ENCODE assay signal across 34 mouse cellular contexts in the genomic region with DNA sequence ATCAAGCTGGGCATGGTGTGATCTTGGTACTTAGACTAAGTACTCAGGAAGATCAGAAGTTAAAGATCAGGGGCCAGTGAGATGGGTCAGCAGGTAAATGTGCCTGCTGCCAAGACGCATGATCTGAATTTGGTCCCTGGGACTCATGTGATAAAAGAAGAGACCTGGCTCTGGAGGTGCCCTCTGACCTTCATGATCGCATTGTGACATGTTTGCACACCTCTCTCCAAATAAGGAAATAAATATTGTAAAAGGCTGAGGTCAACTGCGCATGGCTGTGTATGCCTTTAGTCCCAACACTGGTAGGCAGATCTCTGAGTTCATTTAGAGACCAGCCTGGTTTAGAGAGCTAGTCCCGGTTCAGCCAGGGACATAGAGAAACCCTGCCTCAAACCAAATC. TPM values are rescaled to one million over a fixed set of nuclear protein-coding genes. Genes with fewer than 3 reads are reported as not detected.
"Had no signal": no experiment of that assay in that cellular context is flagged by ENCODE, and none has a peak within 500 bp of the region (broad histone marks: within the 10 kb centered on the region; RNA-seq: fewer than 3 reads in every experiment).

No protein-coding gene starts in this region.

- ATAC-seq: liver, embryonic 12.5 days; lung, postnatal 0 days; midbrain, embryonic 13.5 days; midbrain, embryonic 15.5 days; midbrain, embryonic 16.5 days had no signal

- H3K9me3 ChIP-seq: limb, embryonic 10.5 days; limb, embryonic 12.5 days; limb, embryonic 13.5 days; limb, embryonic 15.5 days; liver, embryonic 12.5 days; liver, embryonic 13.5 days; liver, embryonic 15.5 days; lung, embryonic 15.5 days; megakaryocyte, embryonic 14.5 days; midbrain, embryonic 10.5 days; midbrain, embryonic 12.5 days; midbrain, embryonic 13.5 days; midbrain, embryonic 15.5 days; neural tube, embryonic 12.5 days had no signal

- H3K4me1 ChIP-seq: liver, embryonic 12.5 days; liver, embryonic 13.5 days; liver, embryonic 15.5 days; midbrain, embryonic 12.5 days; midbrain, embryonic 15.5 days; neural tube, embryonic 12.5 days had no signal

- H3K27ac ChIP-seq: left cerebral cortex, adult 2 months; limb, embryonic 10.5 days; limb, embryonic 12.5 days; limb, embryonic 13.5 days; limb, embryonic 15.5 days; liver, embryonic 12.5 days; liver, embryonic 13.5 days; liver, embryonic 14.5 days; liver, embryonic 15.5 days; lung, embryonic 15.5 days; macrophage; midbrain, embryonic 10.5 days; midbrain, embryonic 12.5 days; midbrain, embryonic 13.5 days; midbrain, embryonic 15.5 days; neural tube, embryonic 12.5 days had no signal

- H3K36me3 ChIP-seq: limb, embryonic 10.5 days; limb, embryonic 12.5 days; limb, embryonic 13.5 days; limb, embryonic 15.5 days; liver, embryonic 12.5 days; liver, embryonic 13.5 days; liver, embryonic 15.5 days; lung, embryonic 15.5 days; midbrain, embryonic 10.5 days; midbrain, embryonic 12.5 days; midbrain, embryonic 13.5 days; midbrain, embryonic 15.5 days; neural tube, embryonic 12.5 days had no signal

- H3K27me3 ChIP-seq: limb, embryonic 12.5 days; limb, embryonic 13.5 days; limb, embryonic 15.5 days; liver, embryonic 12.5 days; liver, embryonic 13.5 days; liver, embryonic 15.5 days; lung, embryonic 15.5 days; midbrain, embryonic 12.5 days; midbrain, embryonic 15.5 days; neural tube, embryonic 12.5 days had no signal

- DNase-seq: left cerebral cortex, postnatal 4 days; liver, embryonic 13.5 days; lung, adult 18-20 months; lung, adult 2 months; lung, embryonic 14.5 days; lung, postnatal 10 days; lung, postnatal 14 days; lung, postnatal 36 days; lung, postnatal 4 days; midbrain, embryonic 14.5 days had no signal

- H3K4me2 ChIP-seq: limb, embryonic 12.5 days; limb, embryonic 13.5 days; limb, embryonic 15.5 days; liver, embryonic 12.5 days; liver, embryonic 13.5 days; liver, embryonic 15.5 days; lung, embryonic 14.5 days; lung, embryonic 15.5 days; midbrain, embryonic 11.5 days; midbrain, embryonic 12.5 days; midbrain, embryonic 13.5 days; midbrain, embryonic 15.5 days; neural tube, embryonic 12.5 days had no signal

- H3K9ac ChIP-seq: limb, embryonic 12.5 days; limb, embryonic 13.5 days; limb, embryonic 15.5 days; liver, embryonic 12.5 days; liver, embryonic 13.5 days; liver, embryonic 14.5 days; liver, embryonic 15.5 days; lung, embryonic 14.5 days; lung, embryonic 15.5 days; midbrain, embryonic 12.5 days; midbrain, embryonic 13.5 days; midbrain, embryonic 15.5 days; neural tube, embryonic 12.5 days had no signal

- H3K4me3 ChIP-seq: left cerebral cortex, adult 2 months; limb, embryonic 10.5 days; limb, embryonic 12.5 days; limb, embryonic 13.5 days; limb, embryonic 15.5 days; liver, embryonic 12.5 days; liver, embryonic 13.5 days; liver, embryonic 15.5 days; lung, embryonic 15.5 days; megakaryocyte, embryonic 14.5 days; midbrain, embryonic 10.5 days; midbrain, embryonic 12.5 days; midbrain, embryonic 13.5 days; midbrain, embryonic 15.5 days; myocyte; neural tube, embryonic 12.5 days had no signal

RNA-seq across cellular contexts. Expression of a gene that starts 22.6 kb away (rescaled TPM):
- total RNA-seq: left cerebral cortex, adult 2 months; left cerebral cortex, postnatal 10 days; left cerebral cortex, postnatal 25 days; midbrain, postnatal 0 days had no signal
- polyA plus RNA-seq: midbrain, embryonic 11.5 days; midbrain, embryonic 15.5 days; myocyte; neural tube, embryonic 11.5 days; neural tube, embryonic 12.5 days had no signal
